Mouse (Mus musculus) heart, adult 2 months (tissue): Measurements from ENCODE around the gene A1cf.

Source experiments
- CTCF ChIP-seq: fragments of 200-600 bp; IDR thresholded peaks from 2 replicates; pipeline ENCODE4 v1.8.1; 2022; ENCODE audit warnings: antibody characterized with exemption, mild to moderate bottlenecking, moderate library complexity
- EP300 ChIP-seq: fragments of 200-500 bp; IDR thresholded peaks from 2 replicates; pipeline ENCODE4 v1.6.1; 2011; ENCODE audit warnings: low read depth, low read length, control low read depth; ENCODE audit not compliant: insufficient read depth
- POLR2A ChIP-seq: fragments of 200-500 bp; IDR thresholded peaks from 2 replicates; pipeline ENCODE4 v1.6.1; 2011; ENCODE audit warnings: mild to moderate bottlenecking, low read depth, low read length, control low read depth; ENCODE audit not compliant: insufficient read depth

DNA sequence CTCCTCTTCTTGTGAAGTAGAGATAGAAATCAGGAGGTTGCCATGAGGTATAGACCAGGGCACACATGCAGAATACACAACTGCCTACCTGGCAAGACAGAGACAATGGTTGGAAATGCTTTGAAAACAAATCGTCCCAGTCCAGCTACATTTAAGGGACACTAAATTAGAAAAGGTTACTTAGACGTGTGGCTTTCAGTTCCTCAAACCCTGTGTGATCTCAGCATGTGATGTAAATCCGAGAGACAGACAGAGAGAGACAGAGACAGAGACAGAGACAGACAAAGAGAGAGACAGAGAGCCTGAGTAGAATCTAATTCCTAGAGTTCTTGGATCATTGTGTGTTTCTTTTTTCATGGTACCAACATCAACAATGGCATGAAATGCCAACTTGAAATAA, 102.8 kb downstream of the A1cf start:
- TF ChIP-seq POLR2A (no peak), CTCF (no peak), EP300 (no peak)
